Mouse (Mus musculus) neutrophil, adult 83 days (primary cell): ENCODE results near the gene Sf3b1. TPM values are rescaled to one million over a fixed set of nuclear protein-coding genes. Genes with fewer than 3 reads are reported as not detected.

ENCODE experiments used
- total RNA-seq, 2 experiments: library from RNA; stranded (reverse); gene quantifications; one replicate each; pipeline ENCODE4 v1.2.4; 2023

Sf3b1 gene
- 100 to 1,000 TPM; 194 to 205 TPM for total RNA-seq

GRCm38 (mm10) chr1:55027253-55027801, at the start of gene Sf3b1:
Gene Sf3b1, minus strand, starts transcription at chr1:55027481.

GRCm38 (mm10) chr1:55052355-55052953, 25.2 kb upstream of the Sf3b1 start, which contains the start of gene Coq10b:
Gene Coq10b, plus strand, starts transcription at chr1:55052770.

Other genes starting within 250 kb of the Sf3b1 start
- gene Ankrd44, start 101.1 kb downstream of the Sf3b1 start, total RNA-seq = 100 to 1,000 TPM; 250 to 277 TPM
- 10 to 100 TPM; 27.5 to 28.8 TPM for gene Coq10b, start 25.3 kb upstream of the Sf3b1 start, total RNA-seq
- 10 to 100 TPM; 41.1 to 51.8 TPM for gene Hspe1, start 60.7 kb upstream of the Sf3b1 start, total RNA-seq
- 10 to 100 TPM; 55.1 to 72.4 TPM for gene Hspd1, start 60.8 kb upstream of the Sf3b1 start, total RNA-seq
- 10 to 100 TPM; 34.7 to 37.9 TPM for gene Mob4, start 103.8 kb upstream of the Sf3b1 start, total RNA-seq
- under 1 TPM; 0.64 to 0.97 TPM for gene Rftn2, start 199.3 kb upstream of the Sf3b1 start, total RNA-seq
- 1 to 10 TPM; 2.2 to 2.3 TPM for gene Mars2, start 209.7 kb upstream of the Sf3b1 start, total RNA-seq